Mouse (Mus musculus): ENCODE measurements at regions not wholly inside any gene's neighbourhood (a gene's known extent, or its start where the extent isn't known, plus 50 kb on each side); places are given as distances from the start of the nearest gene placed in this dataset.

DNA sequence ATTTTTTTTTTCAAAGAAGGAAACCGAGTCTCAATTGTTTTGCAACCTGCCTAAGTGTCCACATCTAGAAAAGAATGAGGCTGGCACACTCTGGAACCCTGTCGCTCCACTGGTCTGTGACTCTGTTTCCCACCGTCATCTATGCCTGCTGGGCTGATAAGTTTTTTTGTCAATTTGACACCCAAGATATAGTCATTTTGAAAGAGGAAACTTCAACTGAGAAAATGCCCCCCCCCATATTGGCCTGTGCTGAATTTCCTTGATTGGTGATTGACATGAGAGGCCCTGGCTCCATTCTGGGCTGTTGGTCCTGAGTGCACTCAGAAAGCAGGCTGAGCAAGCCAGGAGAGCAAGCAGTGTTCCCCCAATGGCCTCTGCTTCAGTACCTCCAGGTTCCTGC lies 71.6 kb upstream of the Vps8 start:
- no peak for ATAC-seq (ENCODE audit: low FRiP score)
- Histone ChIP-seq H3K4me1 (replicated peaks) (no peaks in the 10 kb centered on the region), H3K27ac (no peak overlapping the region), H3K36me3 (no peaks in the 10 kb centered on the region), H3K27me3 (peaks cover 3% of the 10 kb centered on the region; the same call in 1 of the 2 replicates), H3K4me3 (no peak overlapping the region), H3K9ac (no peak overlapping the region), H3K4me2 (no peak overlapping the region), H3K9me3 (no peaks in the 10 kb centered on the region)
- WGBS, result 92% methylated on average over 3 of the region's 3 CpGs

DNA sequence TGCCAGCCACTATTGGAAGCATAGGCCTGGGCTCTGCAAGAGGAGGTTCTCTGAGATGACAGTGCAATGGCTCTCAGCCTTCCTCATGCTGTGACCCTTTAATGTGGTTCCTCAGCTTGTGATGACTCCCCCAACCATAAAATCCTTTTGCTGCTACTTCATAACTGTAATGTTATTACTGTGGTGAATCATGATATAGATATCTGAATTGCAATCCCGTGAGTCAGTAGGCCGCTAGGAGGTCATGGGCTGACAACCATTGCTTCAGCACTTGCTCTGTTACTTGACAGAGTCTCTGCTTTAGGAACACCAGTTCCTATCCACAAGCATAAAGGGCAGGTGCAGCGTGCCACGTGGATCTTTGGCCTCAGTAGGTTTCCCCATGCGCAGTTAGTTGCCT lies 69.8 kb upstream of the Vps8 start:
- Histone ChIP-seq H3K36me3 (no peaks in the 10 kb centered on the region), H3K27me3 (peaks cover 3% of the 10 kb centered on the region; the same call in 1 of the 2 replicates), H3K27ac (no peak overlapping the region), H3K4me3 (no peak overlapping the region), H3K9ac (no peak overlapping the region), H3K4me1 (replicated peaks) (0 out of 2 replicates have a peak, but pooled peaks cover 3% of the 10 kb centered on the region), H3K9me3 (no peaks in the 10 kb centered on the region), H3K4me2 (no peak overlapping the region)
- no peak for ATAC-seq (ENCODE audit: low FRiP score)
- WGBS, result 60% methylated on average over 5 of the region's 5 CpGs

DNA sequence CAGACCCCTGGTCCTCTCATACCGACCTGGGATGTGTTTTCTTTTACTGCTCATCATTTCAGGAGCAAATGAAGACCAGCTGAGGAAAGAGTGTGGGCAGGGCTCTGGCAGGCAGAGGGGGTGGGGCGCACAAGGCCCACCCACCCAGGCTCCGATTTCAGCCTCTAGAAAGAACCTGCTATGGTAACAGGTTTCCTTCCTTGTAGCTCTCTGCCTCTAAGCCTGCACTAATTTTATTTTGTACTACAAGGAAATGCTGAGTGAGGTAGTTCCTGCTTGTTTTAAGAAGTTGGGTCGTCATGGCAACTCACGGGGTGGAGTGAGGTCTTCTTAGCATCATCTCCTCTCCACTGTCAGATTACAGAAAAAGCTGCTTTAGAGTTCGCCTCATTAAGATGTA lies 69.4 kb upstream of the Vps8 start:
- Histone ChIP-seq H3K4me2 (no peak overlapping the region), H3K9ac (no peak overlapping the region), H3K36me3 (no peaks in the 10 kb centered on the region), H3K27me3 (peaks cover 4% of the 10 kb centered on the region; the same call in 1 of the 2 replicates), H3K9me3 (no peaks in the 10 kb centered on the region), H3K4me3 (no peak overlapping the region), H3K27ac (no peak overlapping the region), H3K4me1 (replicated peaks) (0 out of 2 replicates have a peak, but pooled peaks cover 5% of the 10 kb centered on the region)
- ATAC-seq (ENCODE audit: low FRiP score), result no peak
- 17% methylated on average over 6 of the region's 6 CpGs for WGBS

DNA sequence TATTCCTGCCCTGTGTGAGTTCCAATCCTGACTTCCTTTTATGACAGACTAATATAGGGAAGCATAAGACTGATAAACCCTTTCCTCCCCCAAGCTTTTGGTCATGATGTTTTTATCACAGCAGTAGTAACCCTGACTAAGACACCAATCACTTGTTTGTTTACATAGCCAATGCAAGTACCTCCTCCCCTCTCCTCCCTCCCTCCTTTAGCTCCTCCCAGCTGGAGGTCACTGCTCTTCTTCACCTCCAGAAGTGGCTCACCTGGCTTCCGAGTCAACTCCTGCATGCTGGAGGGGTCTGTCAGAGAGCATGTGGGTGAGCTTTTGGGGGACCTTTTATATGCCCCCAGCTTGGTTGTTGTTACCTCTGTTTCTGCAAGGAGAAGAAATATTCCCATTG lies 67.3 kb upstream of the Vps8 start:
- Histone ChIP-seq H3K9ac (no peak overlapping the region), H3K27me3 (peaks cover 10% of the 10 kb centered on the region; the same call in 1 of the 2 replicates), H3K27ac (no peak overlapping the region), H3K4me1 (replicated peaks) (0 out of 2 replicates have a peak, but pooled peaks cover 5% of the 10 kb centered on the region), H3K4me2 (no peak overlapping the region), H3K4me3 (no peak overlapping the region), H3K36me3 (no peaks in the 10 kb centered on the region), H3K9me3 (no peaks in the 10 kb centered on the region)
- 95% methylated on average over 1 of the region's 1 CpGs for WGBS
- no peak for ATAC-seq (ENCODE audit: low FRiP score)

DNA sequence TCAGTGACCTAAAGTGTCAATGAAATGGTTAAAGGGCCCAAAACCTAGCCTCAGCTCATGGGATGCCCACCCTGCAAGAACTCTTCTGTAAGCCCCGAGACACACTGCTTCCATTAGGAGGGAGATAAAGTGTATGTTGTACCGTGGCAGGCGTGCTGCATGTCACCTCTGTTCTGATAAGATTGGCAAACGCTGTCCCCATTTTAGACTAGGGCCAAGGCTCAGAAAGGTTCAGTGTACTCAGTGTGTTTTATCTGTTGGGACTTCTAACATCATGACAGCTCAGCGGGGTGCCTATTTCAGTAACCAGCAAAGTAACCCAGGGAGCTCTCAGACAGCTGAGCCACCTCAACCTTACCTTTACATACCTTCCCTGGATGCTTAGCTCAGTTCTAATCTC lies 65.5 kb upstream of the Vps8 start:
- no peak overlapping the region for H3K27ac ChIP-seq
- WGBS, result 64% methylated on average over 5 of the region's 5 CpGs
- H3K4me2 ChIP-seq, result no peak overlapping the region
- H3K9ac ChIP-seq, result no peak overlapping the region
- no peak for ATAC-seq (ENCODE audit: low FRiP score)
- peaks cover 16% of the 10 kb centered on the region; the same call in 1 of the 2 replicates for H3K27me3 ChIP-seq
- no peaks in the 10 kb centered on the region for H3K36me3 ChIP-seq
- H3K4me3 ChIP-seq, result no peak overlapping the region
- no peaks in the 10 kb centered on the region for H3K9me3 ChIP-seq
- peaks cover 6% of the 10 kb centered on the region; the same call in 1 of the 2 replicates for H3K4me1 ChIP-seq (replicated peaks)

DNA sequence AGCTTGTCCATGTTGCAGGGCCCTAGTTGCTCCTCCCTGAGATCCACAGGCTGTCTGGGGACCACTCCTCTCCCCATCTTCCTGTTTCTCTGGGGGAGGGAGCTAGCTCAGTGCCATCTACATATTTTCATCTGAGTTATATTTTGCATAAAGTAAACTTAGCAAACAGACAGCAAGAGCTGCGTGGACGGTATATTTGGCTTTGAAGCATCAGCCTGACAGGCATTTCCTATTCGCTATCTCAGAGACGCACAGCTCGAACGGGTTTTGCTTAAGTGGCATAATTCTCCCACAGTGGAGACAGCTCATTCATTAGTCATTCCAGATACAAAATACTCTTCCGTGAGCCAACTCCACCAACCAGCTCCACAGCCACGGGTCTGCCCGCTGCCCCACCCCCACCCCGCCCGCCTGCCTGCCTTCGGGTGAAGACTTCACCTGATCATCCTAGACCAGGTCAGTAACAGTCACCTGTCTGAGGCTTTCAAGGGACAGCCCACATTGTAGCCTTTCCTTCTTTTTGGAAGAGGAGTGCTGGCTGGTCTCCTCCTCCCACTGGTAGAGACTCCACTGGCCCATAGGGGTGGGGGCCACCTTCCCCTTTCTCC lies 64.5 kb upstream of the Vps8 start:
- no peak for ATAC-seq (ENCODE audit: low FRiP score)
- WGBS, result 67% methylated on average over 12 of the region's 12 CpGs
- Histone ChIP-seq H3K27ac (no peak overlapping the region), H3K4me1 (replicated peaks) (peaks cover 16% of the 10 kb centered on the region), H3K4me2 (no peak overlapping the region), H3K9me3 (no peaks in the 10 kb centered on the region), H3K9ac (no peak overlapping the region), H3K27me3 (peaks cover 16% of the 10 kb centered on the region; the same call in 1 of the 2 replicates), H3K4me3 (no peak overlapping the region), H3K36me3 (no peaks in the 10 kb centered on the region)

DNA sequence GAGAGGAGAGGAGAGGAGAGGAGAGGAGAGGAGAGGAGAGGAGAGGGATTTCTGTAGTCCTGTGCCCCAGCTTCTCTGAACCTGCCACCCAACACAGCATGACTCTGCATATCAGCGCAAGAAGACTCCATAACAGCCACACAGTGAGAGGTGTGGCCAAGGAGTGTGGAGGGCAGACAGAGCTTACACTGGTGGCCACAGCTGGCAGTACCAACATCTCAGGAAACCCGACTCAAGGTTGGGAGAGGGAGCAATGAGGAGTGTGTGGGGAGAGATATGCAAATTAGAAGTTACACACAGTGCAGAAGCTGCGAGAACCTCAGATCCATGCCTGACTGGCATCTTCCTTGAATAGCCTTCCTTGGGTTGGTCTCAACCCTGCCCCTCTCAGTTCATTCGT lies 63.5 kb upstream of the Vps8 start:
- WGBS, result 72% methylated on average over 4 of the region's 4 CpGs
- H3K4me1 ChIP-seq (replicated peaks), result peaks cover 20% of the 10 kb centered on the region
- no peak overlapping the region for H3K27ac ChIP-seq
- H3K27me3 ChIP-seq, result peaks cover 16% of the 10 kb centered on the region; the same call in 1 of the 2 replicates
- no peak overlapping the region for H3K4me2 ChIP-seq
- H3K9ac ChIP-seq, result no peak overlapping the region
- H3K36me3 ChIP-seq, result no peaks in the 10 kb centered on the region
- no peaks in the 10 kb centered on the region for H3K9me3 ChIP-seq
- no peak for ATAC-seq (ENCODE audit: low FRiP score)
- H3K4me3 ChIP-seq, result no peak overlapping the region

DNA sequence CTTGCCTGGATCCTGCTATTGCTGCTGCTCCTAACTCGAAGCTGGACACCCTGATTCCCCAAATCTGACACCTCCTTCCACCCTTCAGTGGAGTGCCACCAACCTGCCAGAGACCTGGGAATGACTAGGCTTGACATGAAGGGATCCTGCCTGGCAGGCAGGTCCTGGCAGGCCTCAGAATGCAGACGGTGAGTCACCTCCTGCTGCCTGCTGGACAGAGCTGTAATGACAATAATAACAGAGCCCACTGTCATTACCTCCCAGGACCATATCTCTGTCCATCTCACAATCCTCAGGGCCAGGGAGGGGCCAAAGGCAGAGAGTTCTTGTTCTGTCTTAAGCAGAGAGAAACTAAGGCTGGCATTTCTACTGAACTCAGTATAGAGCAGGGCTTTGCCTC lies 61.5 kb upstream of the Vps8 start:
- no peak overlapping the region for H3K4me2 ChIP-seq
- peaks cover 16% of the 10 kb centered on the region; the same call in 1 of the 2 replicates for H3K27me3 ChIP-seq
- H3K9me3 ChIP-seq, result no peaks in the 10 kb centered on the region
- peaks cover 28% of the 10 kb centered on the region for H3K4me1 ChIP-seq (replicated peaks)
- ATAC-seq (ENCODE audit: low FRiP score), result no peak
- H3K4me3 ChIP-seq, result no peak overlapping the region
- no peak overlapping the region for H3K27ac ChIP-seq
- no peaks in the 10 kb centered on the region for H3K36me3 ChIP-seq
- no peak overlapping the region for H3K9ac ChIP-seq
- 82% methylated on average over 2 of the region's 2 CpGs for WGBS

DNA sequence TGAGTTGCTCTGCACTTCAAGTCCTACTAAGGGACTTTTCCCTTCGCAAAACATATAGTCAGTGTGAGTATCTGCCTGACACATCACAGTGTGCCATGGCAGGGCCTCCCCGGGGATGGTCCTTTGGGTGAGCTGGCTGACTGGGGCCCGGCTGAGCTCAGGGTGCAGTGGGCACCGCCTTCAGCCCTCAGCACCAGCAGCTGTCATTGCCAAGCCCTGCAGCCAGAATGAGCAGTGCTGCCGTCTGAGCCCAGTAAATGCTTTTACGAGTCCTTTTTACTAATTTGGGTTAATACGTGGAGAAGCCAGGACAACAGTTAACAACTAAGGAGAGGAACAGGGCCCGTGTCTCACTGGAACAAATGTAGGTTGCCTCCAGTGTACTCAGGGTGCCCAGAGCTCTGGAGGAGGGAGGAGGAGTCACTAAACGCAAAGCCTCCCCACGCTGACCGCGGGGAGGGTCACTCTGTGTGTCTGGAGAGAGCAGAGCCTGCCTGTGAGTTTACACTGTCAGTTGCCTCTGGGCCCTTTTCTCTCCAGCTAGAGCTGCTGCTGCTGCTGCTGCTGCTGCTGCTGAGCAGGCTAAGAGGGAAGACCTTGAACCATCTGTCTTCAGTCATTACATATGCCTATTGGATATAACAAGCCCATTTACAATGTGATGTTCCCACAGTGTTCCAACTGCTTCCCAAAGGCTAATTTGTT lies 60.1 kb upstream of the Vps8 start:
- Histone ChIP-seq H3K4me1 (replicated peaks) (peaks cover 28% of the 10 kb centered on the region), H3K27ac (peak overlapping the region; percentile 36), H3K36me3 (no peaks in the 10 kb centered on the region), H3K27me3 (peaks cover 16% of the 10 kb centered on the region), H3K9ac (no peak overlapping the region), H3K4me3 (no peak overlapping the region), H3K4me2 (no peak overlapping the region), H3K9me3 (no peaks in the 10 kb centered on the region)
- WGBS, result 51% methylated on average over 12 of the region's 12 CpGs
- peak; percentile 34; the same call in 1 of the 2 replicates for ATAC-seq (ENCODE audit: low FRiP score)

DNA sequence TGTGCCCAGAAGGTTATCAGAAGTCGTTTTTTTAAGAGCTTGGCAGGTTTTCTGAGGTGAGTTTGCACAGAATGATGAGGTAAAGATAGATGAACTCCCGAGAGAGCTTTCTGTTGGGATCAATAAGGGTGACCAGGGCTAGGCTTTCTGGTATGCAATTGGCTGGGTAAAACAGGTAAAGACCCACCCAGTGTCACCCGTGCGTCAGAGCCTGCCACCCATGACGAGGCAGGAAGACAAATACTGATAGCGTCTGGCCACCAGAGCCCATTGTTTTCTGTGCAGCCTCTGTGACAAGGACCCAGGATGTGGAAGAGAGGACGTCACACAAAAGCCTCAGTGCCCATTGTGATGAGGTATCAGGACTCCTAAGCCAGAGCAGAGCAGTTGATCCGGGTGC lies 58.0 kb upstream of the Vps8 start:
- ATAC-seq (ENCODE audit: low FRiP score), result no peak
- H3K4me3 ChIP-seq, result no peak overlapping the region
- H3K27ac ChIP-seq, result no peak overlapping the region
- no peak overlapping the region for H3K9ac ChIP-seq
- peaks cover 16% of the 10 kb centered on the region for H3K27me3 ChIP-seq
- WGBS, result 34% methylated on average over 8 of the region's 8 CpGs
- no peaks in the 10 kb centered on the region for H3K36me3 ChIP-seq
- H3K9me3 ChIP-seq, result no peaks in the 10 kb centered on the region
- peaks cover 26% of the 10 kb centered on the region for H3K4me1 ChIP-seq (replicated peaks)
- H3K4me2 ChIP-seq, result no peak overlapping the region

DNA sequence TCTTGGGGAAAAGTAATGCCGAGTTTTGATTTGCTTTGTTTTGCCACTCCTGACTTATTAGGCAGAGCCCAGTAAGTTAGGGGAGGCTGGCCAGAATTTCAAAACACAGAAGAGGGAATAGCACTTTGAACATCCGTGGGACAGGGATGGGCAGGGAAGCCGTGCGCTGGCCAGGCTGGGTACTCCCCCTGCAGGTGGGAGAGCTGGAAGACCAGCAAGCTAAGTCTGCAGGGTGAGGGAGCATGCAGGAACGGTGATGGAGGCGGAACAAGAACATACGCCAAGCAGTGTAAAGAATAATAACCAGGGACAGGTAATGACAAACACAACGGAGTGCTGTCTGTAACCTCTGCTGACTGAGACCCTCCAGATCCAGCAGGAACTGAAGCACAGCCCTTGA lies 55.5 kb upstream of the Vps8 start:
- H3K4me1 ChIP-seq (replicated peaks), result peaks cover 24% of the 10 kb centered on the region
- H3K9me3 ChIP-seq, result no peaks in the 10 kb centered on the region
- WGBS, result 41% methylated on average over 8 of the region's 8 CpGs
- H3K4me2 ChIP-seq, result no peak overlapping the region
- H3K4me3 ChIP-seq, result no peak overlapping the region
- no peaks in the 10 kb centered on the region for H3K36me3 ChIP-seq
- ATAC-seq (ENCODE audit: low FRiP score), result no peak
- no peak overlapping the region for H3K9ac ChIP-seq
- H3K27ac ChIP-seq, result no peak overlapping the region
- H3K27me3 ChIP-seq, result peaks cover 7% of the 10 kb centered on the region; the same call in 1 of the 2 replicates

DNA sequence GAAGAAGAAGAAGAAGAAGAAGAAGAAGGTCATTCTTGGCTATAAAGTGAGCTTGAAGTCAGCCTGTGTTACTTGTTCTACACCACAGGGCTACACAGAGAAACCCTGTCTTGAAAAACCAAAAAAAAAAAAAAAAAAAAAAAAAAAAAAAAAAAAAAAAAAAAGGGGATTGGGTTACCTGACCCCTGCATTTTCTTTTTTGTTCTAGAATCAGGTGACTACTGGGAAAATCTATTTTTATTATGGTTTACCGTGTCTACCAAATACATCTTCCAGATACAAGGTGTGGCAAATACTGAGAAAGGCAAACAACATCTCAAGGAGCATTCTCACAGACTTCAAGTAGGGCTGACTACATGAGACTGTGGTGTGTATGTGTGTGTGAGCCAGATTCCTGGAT lies 54.1 kb upstream of the Vps8 start:
- ATAC-seq (ENCODE audit: low FRiP score), result no peak
- H3K27me3 ChIP-seq, result peaks cover 7% of the 10 kb centered on the region; the same call in 1 of the 2 replicates
- peaks cover 23% of the 10 kb centered on the region for H3K4me1 ChIP-seq (replicated peaks)
- WGBS, result 88% methylated on average over 1 of the region's 1 CpGs
- H3K9me3 ChIP-seq, result no peaks in the 10 kb centered on the region
- no peak overlapping the region for H3K27ac ChIP-seq
- H3K4me2 ChIP-seq, result no peak overlapping the region
- H3K9ac ChIP-seq, result no peak overlapping the region
- no peak overlapping the region for H3K4me3 ChIP-seq
- no peaks in the 10 kb centered on the region for H3K36me3 ChIP-seq
